Mouse (Mus musculus): ENCODE measurements around the gene Higd1a.

The Higd1a gene

GRCm38 (mm10) chr9:121881301-121881700 is 23.1 kb upstream of the Higd1a start:
- no peak for DNase-seq (ENCODE audit: low read depth in 1 of 2, low spot score in 2 of 2)

DNA sequence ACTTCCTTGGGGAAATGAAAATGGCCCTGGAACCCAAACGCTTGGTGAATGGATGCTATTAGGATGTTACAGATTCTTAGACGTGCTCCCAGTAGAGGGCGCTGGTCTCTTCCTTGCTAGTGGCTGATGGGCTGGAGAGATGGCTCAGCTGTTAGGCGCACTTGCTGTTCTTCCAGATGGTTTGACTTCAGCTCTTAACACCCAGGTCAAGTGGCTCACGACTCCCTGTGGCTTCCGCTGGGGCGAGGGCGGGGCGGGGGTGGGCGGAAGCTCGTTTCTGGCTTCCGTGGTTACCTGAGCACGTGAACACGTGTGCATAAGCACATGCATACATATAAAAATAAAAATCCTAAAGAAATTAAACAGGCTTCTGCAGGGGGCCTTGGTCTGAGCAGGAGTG is 22.7 kb upstream of the Higd1a start:
- DNase-seq (ENCODE audit: low read depth in 1 of 2, low spot score in 2 of 2) = peak; percentile 12 to 25

DNA sequence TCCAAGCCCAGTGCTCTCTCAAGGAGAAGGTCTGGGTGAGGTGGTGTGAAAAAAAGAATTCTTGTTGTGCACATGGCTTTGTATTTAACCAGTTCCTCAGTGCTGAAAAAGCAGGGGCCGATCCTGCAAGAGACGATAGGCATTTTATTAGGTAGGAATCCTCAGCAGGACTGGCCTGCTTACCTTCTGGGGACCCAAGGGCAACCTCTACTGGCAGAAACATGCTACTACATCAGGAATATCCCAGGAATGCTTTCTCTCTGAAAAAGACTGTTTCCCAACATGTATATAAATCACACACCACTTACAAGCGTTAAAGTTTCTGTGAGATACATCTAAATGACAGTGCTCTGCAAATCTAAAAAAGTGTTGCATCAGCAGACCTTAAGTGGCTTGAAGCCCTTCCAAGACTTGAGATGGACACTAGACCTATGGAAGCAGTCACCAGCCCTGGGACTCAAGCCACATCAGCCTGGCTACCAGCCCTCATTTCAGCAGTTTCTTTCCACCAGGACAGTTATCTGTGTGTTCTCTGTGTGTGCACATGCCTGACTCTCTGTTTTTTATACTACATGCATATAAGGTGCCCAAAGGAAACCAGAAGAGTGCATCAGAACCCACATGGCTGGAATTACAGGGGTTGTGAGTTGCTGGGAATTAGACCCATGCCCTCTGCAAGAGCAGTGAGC is 19.0 kb upstream of the Higd1a start:
- DNase-seq (ENCODE audit: low read depth in 1 of 2, low spot score in 2 of 2) = no peak

GRCm38 (mm10) chr9:121873578-121873977 is 15.4 kb upstream of the Higd1a start:
- DNase-seq (ENCODE audit: low read depth in 1 of 2, low spot score in 2 of 2) = no peak

GRCm38 (mm10) chr9:121872062-121872683 is 14.0 kb upstream of the Higd1a start:
- DNase-seq (ENCODE audit: low read depth in 1 of 2, low spot score in 2 of 2) = no peak

DNA sequence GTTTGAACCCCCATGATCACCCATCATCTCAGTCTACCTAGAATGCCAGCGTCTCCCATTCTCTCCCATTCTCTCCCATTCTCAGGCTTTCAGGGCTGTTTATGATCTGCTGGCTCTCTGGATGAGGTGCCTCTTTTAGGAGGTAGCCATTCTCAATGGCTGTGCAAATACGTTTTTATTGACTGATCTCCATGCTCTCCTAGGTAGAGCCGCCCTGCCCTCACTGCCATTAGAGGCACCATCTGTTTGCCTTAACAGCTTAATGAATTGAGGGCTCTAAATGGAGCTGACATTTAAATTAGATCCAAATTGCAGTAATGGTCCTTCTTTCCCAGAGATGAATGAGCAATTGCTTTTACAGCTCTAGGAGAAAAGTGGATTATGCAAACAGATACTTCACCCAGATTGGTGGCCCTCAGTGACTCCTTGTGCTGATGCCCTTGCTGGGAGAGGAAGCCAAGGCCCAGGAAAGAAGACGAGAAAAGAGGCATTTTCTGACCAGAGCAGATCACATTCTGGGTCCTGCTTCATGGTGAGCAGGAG is 11.9 kb upstream of the Higd1a start:
- no peak for DNase-seq (ENCODE audit: low read depth in 1 of 2, low spot score in 2 of 2)

DNA sequence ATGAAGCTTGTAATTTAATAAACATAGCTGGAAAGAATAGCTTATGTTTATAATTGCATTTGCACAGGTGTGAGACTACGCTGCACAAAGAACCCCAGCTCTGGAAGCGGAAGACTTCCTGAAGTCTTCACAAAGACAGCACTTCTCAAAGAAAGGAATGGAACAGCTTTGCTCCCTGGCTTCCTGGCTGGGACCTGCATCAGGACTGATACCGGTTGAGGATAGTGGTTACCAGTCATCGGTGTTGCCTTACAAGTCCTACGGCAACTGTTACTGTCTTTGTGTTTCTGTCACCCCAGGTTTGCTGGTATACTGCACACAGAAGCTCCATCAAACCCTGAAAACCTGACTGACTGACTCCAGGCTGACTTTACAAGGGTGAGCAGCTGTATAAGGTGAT is 11.3 kb upstream of the Higd1a start:
- DNase-seq (ENCODE audit: low read depth in 1 of 2, low spot score in 2 of 2) = no peak

GRCm38 (mm10) chr9:121868236-121868635 is 10.1 kb upstream of the Higd1a start:
- DNase-seq (ENCODE audit: low read depth in 1 of 2, low spot score in 2 of 2) = no peak

GRCm38 (mm10) chr9:121867632-121868031 is 9.5 kb upstream of the Higd1a start:
- no peak for DNase-seq (ENCODE audit: low read depth in 1 of 2, low spot score in 2 of 2)

DNA sequence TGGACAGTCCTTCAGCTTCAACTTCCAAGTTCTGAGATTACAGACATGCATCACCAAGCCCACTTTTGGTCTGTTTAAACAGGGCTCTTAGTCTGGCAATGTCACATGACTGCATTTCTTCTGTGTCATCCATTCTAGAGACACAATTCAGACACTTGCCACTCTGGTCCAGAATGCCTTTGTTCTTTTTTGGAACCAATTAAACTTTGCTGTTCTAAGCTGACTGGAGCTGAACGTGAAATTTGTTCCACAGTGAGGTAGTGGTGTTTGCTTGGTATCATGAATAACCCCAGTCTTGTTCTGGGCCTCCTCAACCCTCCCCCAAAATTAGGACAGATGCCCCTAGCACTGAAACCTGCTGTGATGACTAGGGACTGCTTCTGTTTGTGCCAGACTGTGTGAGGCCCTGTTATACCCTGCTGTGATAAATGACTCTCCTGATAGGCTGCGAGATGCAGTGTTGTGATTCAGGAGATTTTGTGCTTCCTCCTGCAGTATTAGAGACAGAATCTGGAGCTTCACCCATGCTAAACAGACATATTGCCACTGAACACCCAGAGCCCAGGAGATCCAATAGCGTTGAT is 7.4 kb upstream of the Higd1a start:
- DNase-seq (ENCODE audit: low read depth in 1 of 2, low spot score in 2 of 2) = no peak

DNA sequence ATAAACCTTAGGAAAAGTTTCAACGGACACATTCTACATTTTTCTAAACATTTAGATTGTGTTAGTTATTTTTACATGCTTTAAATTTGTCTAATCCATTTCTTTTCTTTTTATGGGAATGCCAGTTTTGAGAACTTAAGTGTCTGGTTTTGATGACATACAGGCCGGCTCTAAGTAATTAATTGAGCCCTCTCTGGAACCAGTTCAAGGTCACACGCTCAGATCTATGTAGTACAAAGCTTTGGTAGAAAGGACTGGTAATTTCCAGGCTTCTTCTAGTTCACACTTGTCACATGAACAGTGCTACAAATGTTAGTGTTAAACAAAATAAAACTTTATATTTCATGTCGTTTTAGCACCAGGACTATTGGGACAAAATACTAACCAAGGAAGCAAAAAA is 6.7 kb upstream of the Higd1a start:
- DNase-seq (ENCODE audit: low read depth in 1 of 2, low spot score in 2 of 2) = no peak

- DNase-seq (ENCODE audit: low read depth in 1 of 2, low spot score in 2 of 2) = no peak
Observed at GRCm38 (mm10) chr9:121860921-121861320, 2.8 kb upstream of the Higd1a start.

DNA sequence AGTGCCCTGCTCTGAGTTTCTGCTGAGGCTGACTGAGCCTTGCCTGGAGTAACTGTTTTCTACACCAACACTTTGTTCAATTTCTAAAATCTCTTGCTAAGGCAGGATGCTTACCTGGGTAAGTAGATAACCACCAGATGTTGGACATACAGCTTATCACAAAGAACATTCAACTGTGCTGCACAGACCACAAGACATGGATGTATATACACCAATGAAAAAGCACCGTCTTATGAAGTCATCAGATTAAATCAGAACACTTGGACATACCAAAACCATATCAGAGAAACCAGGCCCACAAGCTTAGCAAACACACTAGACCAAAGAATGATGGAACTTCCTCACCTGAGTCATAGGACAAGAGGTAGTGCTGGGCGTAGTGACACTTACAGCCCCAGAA is 1.2 kb upstream of the Higd1a start:
- DNase-seq (ENCODE audit: low read depth in 1 of 2, low spot score in 2 of 2) = no peak

DNA sequence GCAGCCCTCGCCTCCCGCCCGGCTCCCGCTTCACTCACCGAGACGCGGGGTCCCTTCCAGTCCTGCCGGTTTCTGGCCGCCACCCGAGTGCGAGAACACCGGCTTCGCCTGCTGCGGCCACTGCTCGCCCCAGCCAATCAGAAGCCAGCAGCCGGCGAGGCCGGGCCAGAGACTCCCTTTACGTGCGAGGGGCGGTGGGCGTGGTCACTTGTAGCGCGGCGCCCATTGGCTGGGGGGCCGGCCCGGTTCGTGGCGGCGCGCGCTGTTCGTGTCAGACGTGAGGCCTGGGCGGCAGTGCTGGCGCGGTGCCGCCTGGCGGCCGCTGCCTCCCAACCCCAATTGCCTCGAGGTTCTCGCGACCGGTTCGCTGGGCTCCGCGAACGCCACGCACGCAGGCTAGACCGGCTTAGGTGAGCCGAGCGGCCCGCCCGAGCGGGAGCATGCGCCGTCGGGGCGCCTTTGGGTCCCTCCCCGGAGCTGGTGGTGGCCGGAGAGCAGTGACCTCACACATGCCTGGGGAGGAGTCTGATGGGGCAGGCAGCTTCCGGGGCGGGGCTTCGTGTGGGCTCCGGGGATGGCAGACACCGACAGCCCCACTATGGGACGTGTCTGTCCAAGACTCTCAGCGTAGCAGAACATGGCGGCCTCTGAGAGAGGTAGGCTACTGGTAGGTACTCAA is 549 bp downstream of the Higd1a start:
- peak; percentile 91 to 98 for DNase-seq (ENCODE audit: low read depth in 1 of 2, low spot score in 2 of 2)

DNA sequence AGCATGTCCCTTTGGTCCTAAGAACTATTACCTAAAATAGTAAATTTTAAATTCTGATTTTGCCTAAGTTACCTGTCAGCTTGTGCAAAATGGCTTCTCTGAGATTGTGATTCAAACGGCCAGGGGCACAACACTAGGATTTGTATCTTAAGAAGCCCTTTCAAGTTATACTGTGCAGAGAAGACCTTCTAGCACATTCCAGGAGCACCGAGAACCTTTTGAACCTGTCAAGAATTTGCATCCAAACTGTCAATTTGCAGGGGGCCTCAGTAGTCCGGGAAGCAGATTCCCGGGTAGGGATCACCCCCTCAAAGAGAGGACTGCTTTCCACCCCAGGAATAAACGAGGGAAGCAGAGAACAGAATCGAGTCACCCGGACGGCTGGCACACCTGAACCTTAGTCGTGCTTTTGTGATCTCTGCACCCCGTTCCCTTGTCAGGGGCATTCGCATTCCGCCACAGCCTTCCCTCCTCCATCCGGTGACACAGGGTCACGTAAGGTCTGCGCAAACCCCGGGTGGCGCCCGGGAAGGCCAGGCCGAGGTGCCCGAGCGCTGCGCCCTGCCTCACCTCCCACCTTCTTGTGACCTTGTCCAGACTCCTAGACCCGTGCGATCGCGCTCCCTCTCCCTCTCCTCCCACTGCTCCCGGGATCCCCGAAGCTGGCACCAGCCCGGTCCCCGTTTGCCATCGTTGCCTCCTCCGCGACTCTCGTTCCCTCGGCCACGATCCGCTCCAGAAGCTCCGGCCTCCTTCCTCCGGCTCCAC is 1.3 kb downstream of the Higd1a start:
- peak; percentile 14 to 18 for DNase-seq (ENCODE audit: low read depth in 1 of 2, low spot score in 2 of 2)

DNA sequence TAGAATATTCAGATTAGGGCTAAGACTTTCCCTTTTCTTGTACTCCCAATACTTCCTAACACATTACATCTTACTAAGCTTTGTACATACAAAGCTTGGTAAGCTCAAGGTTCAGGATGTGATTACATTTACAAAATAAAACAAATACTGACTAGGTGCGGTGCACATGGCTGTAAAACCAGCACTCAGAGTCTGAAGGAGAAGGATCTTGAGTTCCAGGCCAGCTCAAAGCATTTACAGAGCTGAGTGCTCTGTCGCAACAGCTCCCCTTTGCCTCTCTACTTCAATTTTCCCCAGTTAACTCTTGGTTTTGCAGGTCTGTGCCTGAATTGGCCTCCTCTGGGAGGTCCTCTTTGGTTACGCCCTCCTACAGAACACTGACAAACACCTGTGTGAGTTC is 3.9 kb downstream of the Higd1a start:
- DNase-seq (ENCODE audit: low read depth in 1 of 2, low spot score in 2 of 2) = no peak

DNA sequence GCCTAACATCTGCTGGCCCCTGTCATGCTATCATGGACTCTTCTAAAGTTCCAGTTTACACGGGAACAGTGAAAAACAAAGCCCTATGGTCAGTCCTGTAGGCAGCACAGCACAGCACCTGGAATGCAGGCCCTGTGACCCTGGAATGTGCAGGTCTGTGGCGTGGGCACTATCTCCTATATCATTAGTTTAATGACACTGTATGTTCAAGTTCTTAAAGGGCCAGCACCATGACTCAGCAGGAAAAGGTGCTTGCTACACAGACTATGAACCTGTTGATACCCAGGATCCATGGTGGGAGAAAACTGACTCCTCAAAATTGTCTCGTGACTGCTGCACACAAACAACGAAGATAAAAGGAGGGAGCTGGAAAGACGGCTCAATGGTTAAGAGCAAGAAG is 10.3 kb downstream of the Higd1a start:
- DNase-seq (ENCODE audit: low read depth in 1 of 2, low spot score in 2 of 2) = no peak

GRCm38 (mm10) chr9:121847138-121847537 is 11.0 kb downstream of the Higd1a start:
- no peak for DNase-seq (ENCODE audit: low read depth in 1 of 2, low spot score in 2 of 2)

DNA sequence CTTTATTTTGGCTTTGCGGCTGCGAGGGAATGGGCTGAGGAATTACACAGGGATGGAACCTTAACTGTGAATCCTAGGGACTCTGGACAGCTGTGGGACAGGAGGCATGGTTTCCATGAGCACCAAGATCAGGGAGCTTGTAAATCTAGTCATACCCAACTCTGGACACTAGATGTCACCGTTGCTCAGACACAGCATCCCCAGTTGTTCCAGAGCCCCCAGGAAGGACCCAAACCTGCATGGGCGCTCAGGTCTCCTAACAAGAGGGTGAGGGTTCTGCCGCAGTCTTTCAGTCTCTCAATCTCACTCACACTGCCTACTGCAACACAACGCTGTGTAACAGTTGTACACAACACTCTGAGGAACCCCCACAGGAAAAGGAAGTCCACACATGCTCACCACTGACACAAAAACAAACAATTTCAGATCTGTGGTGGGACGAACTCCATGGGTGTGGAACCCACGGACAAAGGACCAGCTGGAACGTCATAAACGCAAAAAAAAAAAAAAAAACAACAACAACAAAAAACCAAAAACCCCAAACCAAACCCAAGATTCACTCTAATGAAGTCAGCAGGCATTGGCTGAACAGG is 11.5 kb downstream of the Higd1a start:
- DNase-seq (ENCODE audit: low read depth in 1 of 2, low spot score in 2 of 2) = peak in 1 of 2 experiments; percentile 4

DNA sequence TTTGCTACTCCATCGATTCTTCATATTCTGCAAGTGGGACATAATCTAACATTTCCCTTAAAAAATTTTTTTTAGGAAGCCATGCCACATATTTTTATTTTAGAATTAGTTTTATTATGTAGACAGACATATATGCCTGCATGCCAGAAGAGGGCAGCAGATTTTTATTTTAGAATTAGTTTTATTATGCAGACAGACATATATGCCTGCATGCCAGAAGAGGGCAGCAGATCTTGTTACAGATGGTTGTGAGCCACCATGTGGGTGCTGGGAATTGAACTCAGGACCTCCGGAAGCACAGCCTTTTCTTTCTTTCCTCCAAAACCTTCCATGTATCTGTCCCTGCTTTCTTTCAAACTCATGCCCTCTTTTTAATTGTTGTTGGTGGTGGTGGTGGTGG is 15.2 kb downstream of the Higd1a start:
- no peak for DNase-seq (ENCODE audit: low read depth in 1 of 2, low spot score in 2 of 2)

- no peak for DNase-seq (ENCODE audit: low read depth in 1 of 2, low spot score in 2 of 2)
Observed at GRCm38 (mm10) chr9:121839622-121839965, 18.6 kb downstream of the Higd1a start.

Data from monocyte, adult 2 months (primary cell).